Mouse (Mus musculus) CH12.LX (cell line): ENCODE results near the gene Vwce.

Experiments used
- CTCF ChIP-seq, 2 experiments: IDR thresholded peaks in 1 of 2; conservative IDR thresholded peaks in 1 of 2; 2 replicates each; pipeline ENCODE4 v1.5.1; 2011 to 2012; ENCODE audit warnings: low read depth in 2 of 2, low read length in 2 of 2, improper control_type of control experiment in 1 of 2, inconsistent platforms in 1 of 2, mild to moderate bottlenecking in 1 of 2, moderate library complexity in 1 of 2
- POLR2A ChIP-seq: IDR thresholded peaks from 2 replicates; pipeline ENCODE4 v1.6.1; 2011; ENCODE audit warnings: low read depth, mild to moderate bottlenecking, improper control_type of control experiment, low read length

DNA sequence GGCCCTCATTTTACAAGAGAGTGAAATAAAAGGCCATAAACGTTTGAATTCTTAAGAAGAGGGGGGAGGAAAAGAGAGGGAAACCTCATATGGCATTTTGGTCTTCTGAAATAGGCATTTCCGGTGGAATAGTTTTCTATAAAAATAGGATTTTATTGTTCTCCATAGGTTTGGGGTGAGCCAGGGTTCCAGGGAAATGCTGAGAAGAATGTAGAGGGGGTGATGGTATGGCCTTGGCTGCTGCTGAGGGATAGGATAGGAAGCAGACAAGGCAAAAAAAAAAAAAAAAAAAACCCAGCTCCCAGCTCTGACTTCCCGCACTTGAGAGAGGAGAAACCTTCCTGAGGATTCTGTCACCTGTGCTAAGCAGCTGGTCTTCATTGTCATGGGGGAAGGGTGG is 22.0 kb downstream of the Vwce start:
- TF ChIP-seq CTCF (conservative IDR thresholded peaks at IDR 0.05 in 1 of 2, IDR thresholded peaks at IDR 0.05 in 1 of 2; ENCODE audit: low read depth in 2 of 2, low read length in 2 of 2), result no peak
- TF ChIP-seq POLR2A, result no peak
